Mouse (Mus musculus) olfactory bulb, adult 2 months (tissue): ENCODE data around the gene Spata45.
"Not testable (repeated sequence)": the region's sequence is repeated elsewhere in the genome, so short reads cannot be mapped to it uniquely, and the experiment has no call there.

Experiments
- CTCF ChIP-seq: fragments of 200-500 bp; IDR thresholded peaks from 2 replicates; pipeline ENCODE4 v1.5.1; 2012; ENCODE audit warnings: low read depth, mild to moderate bottlenecking, low read length, moderate library complexity; ENCODE audit not compliant: insufficient read depth
- POLR2A ChIP-seq: fragments of 200-500 bp; IDR thresholded peaks from 2 replicates; pipeline ENCODE4 v1.6.1; 2012; ENCODE audit warnings: mild to moderate bottlenecking, low read depth, low read length, moderate library complexity; ENCODE audit not compliant: insufficient read depth

DNA sequence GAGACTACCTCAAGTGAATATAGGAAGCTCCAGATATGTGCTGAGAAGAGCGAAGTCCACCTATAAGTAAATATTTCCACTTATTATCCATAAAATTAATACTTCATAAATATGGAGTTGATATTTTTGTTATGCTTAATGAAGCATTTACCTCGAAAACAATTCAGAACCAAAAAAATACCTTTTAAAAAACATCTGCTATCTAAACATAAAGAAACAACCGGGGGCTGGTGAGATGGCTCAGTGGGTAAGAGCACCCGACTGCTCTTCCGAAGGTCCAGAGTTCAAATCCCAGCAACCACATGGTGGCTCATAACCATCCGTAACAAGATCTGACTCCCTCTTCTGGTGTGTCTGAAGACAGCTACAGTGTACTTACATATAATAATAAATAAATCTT is 12.6 kb upstream of the Spata45 start:
- TF ChIP-seq CTCF, POLR2A: not testable (repeated sequence)
